Mouse (Mus musculus): Measurements from ENCODE around the gene Tff3. TPM values are rescaled to one million over a fixed set of nuclear protein-coding genes. Genes with fewer than 3 reads are reported as not detected.

Gene Tff3
- polyA plus RNA-seq, 2 experiments, result 0.33 TPM; not detected in 1

GRCm38 (mm10) chr17:31160291-31160690 lies 30.8 kb upstream of the Tff3 start:
- H3K36me3 ChIP-seq (ENCODE audit: control insufficient read depth, insufficient read depth, low read length), result no peaks in the 10 kb centered on the region
- H3K9ac ChIP-seq (ENCODE audit: low read depth, low read length, severe bottlenecking), result no peak overlapping the region
- WGBS, result 81% methylated on average over 4 of the region's 4 CpGs
- no peak for DNase-seq (ENCODE audit: low spot score)
- H3K27me3 ChIP-seq (ENCODE audit: control insufficient read depth, insufficient read depth, low read length), result no peaks in the 10 kb centered on the region
- TF ChIP-seq POLR2A (IDR thresholded peaks at IDR 0.05; ENCODE audit: borderline replicate concordance, extremely low read depth, insufficient read depth, insufficient read length), result no peak
- no peak overlapping the region for H3K27ac ChIP-seq (replicated peaks; ENCODE audit: low read depth, low read length)
- H3K4me3 ChIP-seq (replicated peaks; ENCODE audit: low read length), result no peak overlapping the region
- no peaks in the 10 kb centered on the region for H3K4me1 ChIP-seq (ENCODE audit: control insufficient read depth, insufficient read depth, low read length)
- H3K4me2 ChIP-seq (replicated peaks; ENCODE audit: low read depth, low read length, severe bottlenecking), result no peak overlapping the region
- ATAC-seq (ENCODE audit: low FRiP score, low read depth), result no peak
- no peaks in the 10 kb centered on the region for H3K9me3 ChIP-seq (ENCODE audit: control insufficient read depth, low read length)

- DNase-seq (ENCODE audit: low spot score), result no peak
- H3K36me3 ChIP-seq (ENCODE audit: control insufficient read depth, insufficient read depth, low read length), result no peaks in the 10 kb centered on the region
- TF ChIP-seq POLR2A (IDR thresholded peaks at IDR 0.05; ENCODE audit: borderline replicate concordance, extremely low read depth, insufficient read depth, insufficient read length), result no peak
- ATAC-seq (ENCODE audit: low FRiP score, low read depth), result no peak
- H3K4me1 ChIP-seq (ENCODE audit: control insufficient read depth, insufficient read depth, low read length), result no peaks in the 10 kb centered on the region
- H3K9me3 ChIP-seq (ENCODE audit: control insufficient read depth, low read length), result no peaks in the 10 kb centered on the region
- no peak overlapping the region for H3K27ac ChIP-seq (replicated peaks; ENCODE audit: low read depth, low read length)
- no peak overlapping the region for H3K4me2 ChIP-seq (replicated peaks; ENCODE audit: low read depth, low read length, severe bottlenecking)
- H3K27me3 ChIP-seq (ENCODE audit: control insufficient read depth, insufficient read depth, low read length), result no peaks in the 10 kb centered on the region
- H3K9ac ChIP-seq (ENCODE audit: low read depth, low read length, severe bottlenecking), result no peak overlapping the region
- 74% methylated on average over 6 of the region's 6 CpGs for WGBS
- no peak overlapping the region for H3K4me3 ChIP-seq (replicated peaks; ENCODE audit: low read length)
These were observed 28.5 kb upstream of the Tff3 start for GRCm38 (mm10) chr17:31157921-31158320.

GRCm38 (mm10) chr17:31153785-31154184 lies 24.3 kb upstream of the Tff3 start:
- Histone ChIP-seq H3K4me1 (ENCODE audit: control insufficient read depth, insufficient read depth, low read length) (no peaks in the 10 kb centered on the region), H3K27ac (replicated peaks; ENCODE audit: low read depth, low read length) (no peak overlapping the region), H3K4me2 (replicated peaks; ENCODE audit: low read depth, low read length, severe bottlenecking) (no peak overlapping the region), H3K36me3 (ENCODE audit: control insufficient read depth, insufficient read depth, low read length) (no peaks in the 10 kb centered on the region), H3K27me3 (ENCODE audit: control insufficient read depth, insufficient read depth, low read length) (no peaks in the 10 kb centered on the region), H3K9ac (ENCODE audit: low read depth, low read length, severe bottlenecking) (no peak overlapping the region), H3K9me3 (ENCODE audit: control insufficient read depth, low read length) (0 out of 2 replicates have a peak, but pooled peaks cover 6% of the 10 kb centered on the region), H3K4me3 (replicated peaks; ENCODE audit: low read length) (no peak overlapping the region)
- ATAC-seq (ENCODE audit: low FRiP score, low read depth), result no peak
- 63% methylated on average over 8 of the region's 8 CpGs for WGBS
- DNase-seq (ENCODE audit: low spot score), result no peak
- TF ChIP-seq POLR2A (IDR thresholded peaks at IDR 0.05; ENCODE audit: borderline replicate concordance, extremely low read depth, insufficient read depth, insufficient read length), result no peak

GRCm38 (mm10) chr17:31152966-31153499 lies 23.6 kb upstream of the Tff3 start:
- no peak overlapping the region for H3K4me2 ChIP-seq (replicated peaks; ENCODE audit: low read depth, low read length, severe bottlenecking)
- ATAC-seq (ENCODE audit: low FRiP score, low read depth) (no peak), DNase-seq (ENCODE audit: low spot score) (no peak)
- WGBS, result 76% methylated on average over 9 of the region's 9 CpGs
- H3K27me3 ChIP-seq (ENCODE audit: control insufficient read depth, insufficient read depth, low read length), result no peaks in the 10 kb centered on the region
- no peak overlapping the region for H3K9ac ChIP-seq (ENCODE audit: low read depth, low read length, severe bottlenecking)
- no peaks in the 10 kb centered on the region for H3K4me1 ChIP-seq (ENCODE audit: control insufficient read depth, insufficient read depth, low read length)
- H3K4me3 ChIP-seq (replicated peaks; ENCODE audit: low read length), result no peak overlapping the region
- no peak overlapping the region for H3K27ac ChIP-seq (replicated peaks; ENCODE audit: low read depth, low read length)
- no peak for TF ChIP-seq POLR2A (IDR thresholded peaks at IDR 0.05; ENCODE audit: borderline replicate concordance, extremely low read depth, insufficient read depth, insufficient read length)
- no peaks in the 10 kb centered on the region for H3K36me3 ChIP-seq (ENCODE audit: control insufficient read depth, insufficient read depth, low read length)
- 0 out of 2 replicates have a peak, but pooled peaks cover 6% of the 10 kb centered on the region for H3K9me3 ChIP-seq (ENCODE audit: control insufficient read depth, low read length)

- Histone ChIP-seq H3K4me1 (ENCODE audit: control insufficient read depth, insufficient read depth, low read length) (no peaks in the 10 kb centered on the region), H3K27ac (replicated peaks; ENCODE audit: low read depth, low read length) (no peak overlapping the region), H3K4me2 (replicated peaks; ENCODE audit: low read depth, low read length, severe bottlenecking) (no peak overlapping the region), H3K9me3 (ENCODE audit: control insufficient read depth, low read length) (0 out of 2 replicates have a peak, but pooled peaks cover 6% of the 10 kb centered on the region), H3K36me3 (ENCODE audit: control insufficient read depth, insufficient read depth, low read length) (no peaks in the 10 kb centered on the region), H3K4me3 (replicated peaks; ENCODE audit: low read length) (no peak overlapping the region), H3K27me3 (ENCODE audit: control insufficient read depth, insufficient read depth, low read length) (no peaks in the 10 kb centered on the region), H3K9ac (ENCODE audit: low read depth, low read length, severe bottlenecking) (no peak overlapping the region)
- DNase-seq (ENCODE audit: low spot score), result no peak
- 47% methylated on average over 5 of the region's 5 CpGs for WGBS
- ATAC-seq (ENCODE audit: low FRiP score, low read depth), result no peak
- TF ChIP-seq POLR2A (IDR thresholded peaks at IDR 0.05; ENCODE audit: borderline replicate concordance, extremely low read depth, insufficient read depth, insufficient read length), result no peak
These were observed 23.1 kb upstream of the Tff3 start for GRCm38 (mm10) chr17:31152512-31152911.

Data from limb, embryonic 14.5 days (tissue).